Mouse (Mus musculus) hindbrain, embryonic 16.5 days (tissue): ENCODE measurements around the gene Gramd1b. TPM values are rescaled to one million over a fixed set of nuclear protein-coding genes. Genes with fewer than 3 reads are reported as not detected.

Experiments used
- ATAC-seq: fragments of 200-750 bp; cut with Nextera tagmentation; 2 replicates; pipeline ENCODE4 v1.8.0; 2017; ENCODE audit warnings: moderate TSS enrichment, moderate library complexity
- H3K27ac ChIP-seq: fragments of 300-500 bp; sonication (generic); 2 replicates; pipeline ENCODE4 v1.5.1; 2014; ENCODE audit warnings: low read depth, mild to moderate bottlenecking, control low read depth, low read length, moderate library complexity
- H3K27me3 ChIP-seq: fragments of 300-500 bp; sonication (generic); replicated peaks from 2 replicates; pipeline ENCODE4 v1.6.1; 2014; ENCODE audit warnings: low read length; ENCODE audit not compliant: control insufficient read depth, insufficient read depth
- H3K36me3 ChIP-seq: fragments of 300-500 bp; sonication (generic); 2 replicates; pipeline ENCODE4 v1.6.1; 2014; ENCODE audit warnings: mild to moderate bottlenecking, low read length, moderate library complexity, mixed read lengths; ENCODE audit not compliant: control insufficient read depth, insufficient read depth
- H3K4me1 ChIP-seq: fragments of 300-500 bp; sonication (generic); 2 replicates; pipeline ENCODE4 v1.6.1; 2014; ENCODE audit warnings: low read depth, low read length; ENCODE audit not compliant: control insufficient read depth, insufficient read depth
- H3K4me2 ChIP-seq: fragments of 300-500 bp; sonication (generic); 2 replicates; pipeline ENCODE4 v1.6.1; 2014; ENCODE audit warnings: mild to moderate bottlenecking, low read length, control low read depth, moderate library complexity
- H3K4me3 ChIP-seq: fragments of 300-500 bp; sonication (generic); 2 replicates; pipeline ENCODE4 v1.5.1; 2014; ENCODE audit warnings: mild to moderate bottlenecking, low read length, control low read depth, moderate library complexity
- H3K9ac ChIP-seq: fragments of 300-500 bp; sonication (generic); 2 replicates; pipeline ENCODE4 v1.6.1; 2014; ENCODE audit warnings: low read depth, mild to moderate bottlenecking, control low read depth, low read length, moderate library complexity
- H3K9me3 ChIP-seq: fragments of 300-500 bp; sonication (generic); 2 replicates; pipeline ENCODE4 v1.6.1; 2014; ENCODE audit warnings: mild to moderate bottlenecking, low read length, moderate library complexity; ENCODE audit not compliant: control insufficient read depth
- WGBS: fragments of 180-500 bp; shearing (Covaris S2); extraction: QIAGEN DNeasy Blood & Tissue Kit; methylation state at CpG from one replicate; pipeline ENCODE4 v1.1.7; 2014; 5-methylcytosine and 5-hydroxymethylcytosine counted together
- polyA plus RNA-seq: library from polyadenylated mRNA; unstranded; fragments of >200 nt; fragmentation: Nextera tagmentation; extraction: Ambion mirVana; gene quantifications from 2 replicates; pipeline ENCODE4 v1.2.1, GENCODE M21; 2015

Gene Gramd1b
- polyA plus RNA-seq, 1 experiment from 2014 or later: 18.5 TPM

DNA sequence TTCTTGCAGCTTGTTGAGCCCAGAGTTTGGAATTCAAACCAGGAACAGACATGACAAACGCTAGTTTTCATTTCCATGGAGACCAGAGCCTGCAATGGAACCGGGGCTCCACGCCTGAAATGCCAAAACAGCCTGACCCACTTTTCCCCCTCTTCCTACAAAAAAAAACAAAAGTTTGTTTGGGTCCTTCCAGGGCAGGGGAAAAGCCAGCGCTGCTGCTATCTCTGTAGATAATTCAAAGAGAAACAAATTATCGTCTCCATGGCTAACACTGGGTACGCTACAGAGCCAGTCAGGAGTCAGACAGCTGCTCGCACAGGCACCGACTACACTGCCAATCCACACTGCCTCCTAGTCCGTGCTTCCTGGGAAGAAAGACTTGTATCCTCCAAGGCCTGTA, 191.6 kb downstream of the Gramd1b start:
- WGBS: 59% methylated on average over 9 of the region's 9 CpGs
- Histone ChIP-seq H3K4me1 (peaks cover 36% of the 10 kb centered on the region), H3K27ac (peak overlapping the region; percentile 13; the same call in 1 of the 2 replicates), H3K9ac (no peak overlapping the region), H3K9me3 (no peaks in the 10 kb centered on the region), H3K27me3 (no peaks in the 10 kb centered on the region), H3K4me2 (no peak overlapping the region), H3K4me3 (no peak overlapping the region), H3K36me3 (no peaks in the 10 kb centered on the region)
- peak; percentile 13; the same call in 1 of the 2 replicates for ATAC-seq

DNA sequence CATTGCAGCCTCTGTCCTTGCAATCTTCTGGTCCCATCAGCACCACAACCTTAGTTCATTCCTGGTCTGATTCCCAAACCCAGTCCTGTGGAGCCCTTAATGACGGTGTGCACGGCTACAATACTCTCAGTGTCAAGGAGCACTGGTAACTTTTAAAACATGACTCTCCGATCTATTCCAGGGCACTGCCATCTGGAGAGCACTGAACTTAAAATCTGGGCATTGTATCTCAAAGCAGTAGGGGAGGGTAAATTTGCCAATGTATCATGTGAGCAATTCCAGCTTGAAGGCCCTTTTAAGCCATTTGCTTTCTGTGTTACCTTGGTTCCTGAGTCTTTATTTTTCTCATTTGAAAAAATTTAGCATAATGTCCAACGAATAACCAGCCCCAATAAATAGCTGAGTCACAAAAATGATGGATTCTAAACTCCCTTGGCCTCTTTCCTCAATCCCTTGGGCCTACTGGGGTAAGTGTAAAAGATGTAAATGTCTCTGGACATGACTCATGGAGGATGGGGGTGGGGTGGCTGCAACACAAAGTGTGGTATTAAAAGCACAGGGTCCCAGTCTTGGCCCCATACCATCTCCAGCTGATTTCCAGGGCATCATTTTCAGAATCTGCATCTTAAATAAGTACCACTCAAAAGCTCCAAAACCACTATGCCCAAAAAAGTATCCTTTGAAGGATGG, 193.9 kb downstream of the Gramd1b start:
- Histone ChIP-seq H3K27ac (peak overlapping the region; percentile 66), H3K27me3 (no peaks in the 10 kb centered on the region), H3K9me3 (no peaks in the 10 kb centered on the region), H3K4me1 (peaks cover 28% of the 10 kb centered on the region), H3K4me3 (no peak overlapping the region), H3K36me3 (peaks cover 3% of the 10 kb centered on the region), H3K9ac (no peak overlapping the region), H3K4me2 (no peak overlapping the region)
- ATAC-seq: no peak
- 48% methylated on average over 4 of the region's 4 CpGs for WGBS

DNA sequence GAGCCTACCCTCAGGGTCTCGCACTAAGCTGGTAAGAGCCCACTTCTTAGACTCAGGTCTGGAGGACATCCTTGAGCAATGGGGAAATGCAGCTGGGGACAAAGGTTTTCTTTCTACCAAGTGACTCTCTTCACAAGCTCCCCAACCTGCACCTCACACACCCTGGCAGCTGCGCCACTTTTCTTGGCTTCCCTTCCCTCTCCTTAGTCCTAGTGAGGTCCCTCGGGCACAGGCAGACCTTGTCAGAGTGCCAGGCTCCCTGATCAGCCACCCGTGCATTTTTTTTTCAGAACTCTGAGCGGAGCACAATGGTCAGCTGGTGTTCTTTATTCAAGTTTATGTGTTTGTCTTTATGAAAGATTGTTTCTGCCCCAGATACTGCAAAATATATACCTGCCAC, 194.5 kb downstream of the Gramd1b start:
- peak overlapping the region; percentile 66 for H3K27ac ChIP-seq
- H3K4me3 ChIP-seq: no peak overlapping the region
- peak overlapping the region; percentile 8; the same call in 1 of the 2 replicates for H3K4me2 ChIP-seq
- H3K36me3 ChIP-seq: peaks cover 3% of the 10 kb centered on the region
- 0 out of 2 replicates have a peak, but pooled peaks have one; percentile 48 for ATAC-seq
- H3K4me1 ChIP-seq: peaks cover 23% of the 10 kb centered on the region
- peak overlapping the region; percentile 13; the same call in 1 of the 2 replicates for H3K9ac ChIP-seq
- H3K9me3 ChIP-seq: no peaks in the 10 kb centered on the region
- no peaks in the 10 kb centered on the region for H3K27me3 ChIP-seq
- 35% methylated on average over 5 of the region's 5 CpGs for WGBS

DNA sequence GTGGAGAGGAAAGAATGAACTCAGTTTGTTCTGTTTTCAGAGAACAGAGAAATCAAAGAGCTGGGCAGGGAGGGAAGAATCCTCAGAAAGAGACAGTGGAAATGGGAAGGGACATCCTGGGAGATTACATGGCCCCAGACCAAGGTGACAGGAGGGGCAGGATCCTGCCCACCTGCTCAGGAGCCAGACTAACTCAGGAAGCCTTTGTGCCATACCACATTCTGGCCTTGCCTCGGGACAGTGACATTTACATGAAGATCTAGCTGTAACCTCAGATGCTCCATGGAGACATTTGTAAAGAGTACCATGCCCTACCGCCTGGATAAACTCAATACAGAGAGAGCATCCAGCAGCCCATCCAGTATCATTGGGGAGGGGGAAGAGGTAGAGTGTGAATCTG, 196.6 kb downstream of the Gramd1b start:
- WGBS: 86% methylated on average over 2 of the region's 2 CpGs

DNA sequence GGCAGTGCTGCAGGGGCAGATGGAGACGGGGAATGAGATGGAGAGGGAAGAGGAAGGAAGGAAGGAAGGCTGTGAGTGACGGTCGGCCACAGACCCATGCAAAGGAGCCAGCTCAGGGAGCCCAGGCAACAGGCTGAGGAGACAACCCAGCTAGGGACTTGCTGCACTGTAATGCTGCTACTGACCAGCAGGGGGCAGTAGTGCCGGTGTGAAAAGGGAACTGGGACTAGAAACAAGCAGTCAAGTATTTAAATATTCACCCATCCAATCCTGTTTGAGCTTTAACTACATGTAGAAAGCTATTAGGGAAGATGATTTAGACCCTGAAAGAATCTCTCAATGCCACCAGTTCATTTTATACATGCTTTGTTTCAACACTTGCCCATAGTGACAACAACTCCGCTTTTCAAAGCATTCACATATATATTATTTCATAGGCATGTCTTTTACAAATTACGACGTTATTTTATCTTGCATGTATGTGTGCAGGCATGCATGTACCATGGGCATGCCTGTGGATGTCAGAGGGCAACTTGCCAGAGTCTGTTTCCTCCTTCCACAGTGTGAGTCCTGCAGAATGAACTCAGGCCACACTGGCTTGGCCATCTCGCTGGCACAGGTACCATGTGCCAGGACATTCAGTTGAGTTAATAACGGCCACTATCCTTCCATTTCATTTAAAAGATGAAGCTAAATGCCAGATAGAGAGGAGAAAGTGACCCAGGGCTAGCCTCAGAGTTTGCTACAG, 197.4 kb downstream of the Gramd1b start:
- 57% methylated on average over 9 of the region's 9 CpGs for WGBS
- Histone ChIP-seq H3K9me3 (no peaks in the 10 kb centered on the region), H3K4me1 (peaks cover 14% of the 10 kb centered on the region), H3K27ac (no peak overlapping the region; the same call in 1 of the 2 replicates), H3K27me3 (no peaks in the 10 kb centered on the region), H3K4me2 (no peak overlapping the region), H3K4me3 (no peak overlapping the region), H3K36me3 (peaks cover 9% of the 10 kb centered on the region), H3K9ac (no peak overlapping the region; the same call in 1 of the 2 replicates)
- no peak for ATAC-seq

More for the DNA sequence above, 196.6 kb downstream of the Gramd1b start:
- Histone ChIP-seq H3K27me3 (no peaks in the 10 kb centered on the region), H3K4me1 (peaks cover 14% of the 10 kb centered on the region), H3K9me3 (no peaks in the 10 kb centered on the region), H3K27ac (no peak overlapping the region), H3K4me3 (no peak overlapping the region), H3K4me2 (no peak overlapping the region), H3K9ac (no peak overlapping the region), H3K36me3 (peaks cover 5% of the 10 kb centered on the region)
- no peak for ATAC-seq

DNA sequence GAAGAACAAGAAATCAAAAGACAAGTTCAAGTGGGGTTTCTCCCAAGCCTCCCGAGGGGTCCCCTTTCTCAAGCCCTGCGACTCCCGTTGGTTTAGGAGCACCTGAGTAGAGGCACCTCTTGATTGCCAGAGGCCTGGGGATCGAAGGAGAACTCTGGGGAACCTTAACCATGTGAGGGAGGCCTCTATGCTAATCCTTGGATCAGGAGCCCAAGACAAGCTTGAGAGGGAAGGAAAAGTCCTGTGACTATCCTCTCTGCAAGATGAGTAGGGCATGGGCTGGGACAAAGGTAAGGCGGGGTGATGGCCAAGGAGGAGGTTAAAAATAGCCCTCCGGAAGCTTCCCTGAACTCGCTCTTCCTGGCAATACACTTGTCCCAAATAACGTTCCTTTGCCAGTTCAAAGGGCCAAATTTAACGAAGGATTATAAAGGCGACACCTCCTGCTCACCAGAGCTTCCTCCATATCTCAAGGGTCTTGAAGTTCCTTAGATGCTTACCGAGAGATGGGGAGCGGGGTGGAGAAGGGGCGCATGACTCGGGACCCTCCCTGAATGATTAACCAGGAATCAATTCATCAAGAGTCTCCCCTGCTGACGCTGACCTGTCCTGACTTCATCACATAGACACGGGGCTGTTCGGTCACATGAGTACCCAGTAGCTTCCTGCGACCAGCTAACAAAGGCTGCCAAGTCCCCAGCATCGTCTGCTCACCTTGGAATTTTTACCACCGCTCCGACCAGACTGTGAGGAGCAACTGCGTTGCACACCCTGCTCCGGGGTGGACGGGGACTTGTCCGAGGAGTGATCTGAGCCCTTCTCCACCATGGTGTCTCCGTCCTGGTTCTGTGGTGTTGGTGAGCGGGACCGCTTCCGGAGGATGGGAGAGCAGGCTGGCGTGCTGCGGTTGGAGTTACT, 198.2 kb downstream of the Gramd1b start:
- Histone ChIP-seq H3K36me3 (peaks cover 9% of the 10 kb centered on the region), H3K27ac (peak overlapping the region; percentile 3; the same call in 1 of the 2 replicates), H3K27me3 (no peaks in the 10 kb centered on the region), H3K9me3 (no peaks in the 10 kb centered on the region), H3K9ac (no peak overlapping the region; the same call in 1 of the 2 replicates), H3K4me3 (no peak overlapping the region), H3K4me2 (no peak overlapping the region), H3K4me1 (peaks cover 14% of the 10 kb centered on the region)
- no peak for ATAC-seq
- WGBS: 81% methylated on average over 31 of the region's 31 CpGs

DNA sequence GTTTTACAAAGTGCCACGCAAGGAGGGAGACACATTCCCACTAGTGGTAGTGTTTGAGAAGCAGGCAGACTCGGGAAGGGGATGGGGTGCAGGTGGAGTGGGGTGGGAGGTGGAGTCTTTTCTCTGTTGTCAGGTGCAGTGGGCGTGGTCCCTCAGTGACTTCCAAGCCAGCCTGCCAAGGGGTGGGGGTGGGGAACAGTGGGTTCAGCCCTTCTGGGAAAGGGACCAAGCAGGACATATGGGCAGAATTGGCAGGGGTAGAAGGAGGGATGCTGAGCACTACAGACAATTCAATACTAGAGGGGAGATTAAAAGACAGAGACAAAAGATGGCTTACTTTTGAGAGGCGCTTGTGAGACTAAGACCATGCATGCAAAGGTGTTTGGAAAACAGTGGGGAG, 198.9 kb downstream of the Gramd1b start:
- no peaks in the 10 kb centered on the region for H3K27me3 ChIP-seq
- ATAC-seq: peak; percentile 22; the same call in 1 of the 2 replicates
- H3K4me2 ChIP-seq: no peak overlapping the region
- peaks cover 14% of the 10 kb centered on the region for H3K4me1 ChIP-seq
- WGBS: 78% methylated on average over 4 of the region's 4 CpGs
- peak overlapping the region; percentile 29; the same call in 1 of the 2 replicates for H3K27ac ChIP-seq
- peaks cover 12% of the 10 kb centered on the region for H3K36me3 ChIP-seq
- no peak overlapping the region for H3K4me3 ChIP-seq
- H3K9ac ChIP-seq: no peak overlapping the region
- H3K9me3 ChIP-seq: no peaks in the 10 kb centered on the region

DNA sequence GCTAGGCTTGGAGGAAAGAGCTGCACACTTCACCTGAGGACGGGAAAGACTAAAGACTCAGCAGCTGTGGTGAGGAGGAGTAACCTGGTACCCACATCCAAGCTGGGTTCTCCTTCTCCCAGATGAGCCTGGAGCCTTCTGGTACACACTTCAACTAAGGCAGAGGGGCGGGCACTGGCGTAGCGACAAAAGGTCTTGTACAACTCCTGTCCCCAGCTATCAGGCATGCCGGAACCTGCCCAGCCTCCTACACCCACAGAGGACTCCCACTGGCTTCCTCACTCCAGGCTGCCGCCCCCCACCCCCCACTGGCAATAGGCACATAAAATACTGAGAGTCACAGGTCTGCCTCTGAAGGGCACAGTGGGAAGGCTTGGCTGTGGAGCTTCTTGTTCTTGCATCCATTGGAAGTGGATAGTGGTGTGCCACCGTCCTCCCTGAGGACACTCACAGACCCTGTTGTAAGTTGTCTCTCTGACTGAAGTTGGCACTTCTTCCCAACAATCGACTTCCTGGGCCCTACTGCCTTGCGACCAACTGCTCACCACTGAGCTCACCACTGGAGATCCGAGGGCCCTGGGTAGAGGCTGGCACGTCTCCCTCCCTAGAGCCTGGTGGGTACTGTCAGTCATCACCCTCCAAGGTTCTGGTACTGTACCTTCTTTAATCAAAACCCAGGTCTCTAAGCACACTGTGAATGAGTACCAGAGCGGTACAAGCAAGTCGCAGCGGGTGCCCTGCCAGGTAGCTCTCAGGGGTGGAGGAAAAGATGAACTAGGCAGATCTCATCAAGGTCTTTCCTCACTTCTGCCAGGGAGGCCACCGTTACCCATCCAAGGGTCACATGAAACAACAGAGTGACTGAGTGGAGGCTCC, 199.5 kb downstream of the Gramd1b start:
- ATAC-seq: peak; percentile 1; the same call in 1 of the 2 replicates
- 83% methylated on average over 15 of the region's 15 CpGs for WGBS
- Histone ChIP-seq H3K27me3 (no peaks in the 10 kb centered on the region), H3K4me3 (no peak overlapping the region), H3K9me3 (no peaks in the 10 kb centered on the region), H3K36me3 (peaks cover 14% of the 10 kb centered on the region), H3K27ac (peak overlapping the region; percentile 29; the same call in 1 of the 2 replicates), H3K4me1 (peaks cover 9% of the 10 kb centered on the region), H3K9ac (no peak overlapping the region), H3K4me2 (no peak overlapping the region)
